Mouse (Mus musculus) cerebellum, postnatal 36 days (tissue): Measurements from ENCODE around the gene Gstm6.
"Not testable (repeated sequence)": the region's sequence is repeated elsewhere in the genome, so short reads cannot be mapped to it uniquely, and the experiment has no call there.

Experiments used
- DNase-seq, 2 experiments: peaks; one replicate each; pipeline ENCODE4 v3.0.0; 2021 to 2022; ENCODE audit warnings: mixed read lengths in 2 of 2

The Gstm6 gene

GRCm38 (mm10) chr3:107943239-107943990 lies at the start of gene Gstm6:
Gene Gstm6, minus strand, starts transcription at chr3:107943749.
- DNase-seq, result no peak

GRCm38 (mm10) chr3:107986041-107986562 lies 42.6 kb upstream of the Gstm6 start, which contains the start of gene Gstm2:
Gene Gstm2, minus strand, starts transcription at chr3:107986453.
- no peak for DNase-seq

- DNase-seq, result not testable (repeated sequence)
Measured at GRCm38 (mm10) chr3:107985141-107985540, 41.6 kb upstream of the Gstm6 start.

GRCm38 (mm10) chr3:107984471-107984870 lies 40.9 kb upstream of the Gstm6 start:
- DNase-seq, result no peak

GRCm38 (mm10) chr3:107983771-107984170 lies 40.2 kb upstream of the Gstm6 start:
- no peak for DNase-seq

- DNase-seq, result no peak
Measured at GRCm38 (mm10) chr3:107982726-107983125, 39.2 kb upstream of the Gstm6 start.

- DNase-seq, result no peak
Measured at GRCm38 (mm10) chr3:107981261-107981660, 37.7 kb upstream of the Gstm6 start.

GRCm38 (mm10) chr3:107977691-107978090 lies 34.1 kb upstream of the Gstm6 start:
- DNase-seq, result no peak

GRCm38 (mm10) chr3:107974237-107974636 lies 30.7 kb upstream of the Gstm6 start:
- DNase-seq, result no peak

- DNase-seq, result no peak
Measured at GRCm38 (mm10) chr3:107972070-107972469, 28.5 kb upstream of the Gstm6 start.

GRCm38 (mm10) chr3:107971101-107971500 lies 27.6 kb upstream of the Gstm6 start:
- not testable (repeated sequence) for DNase-seq

GRCm38 (mm10) chr3:107968724-107969395 lies 25.3 kb upstream of the Gstm6 start, which contains the start of gene Gstm3:
Gene Gstm3, minus strand, starts transcription at chr3:107969283.
- no peak for DNase-seq

- DNase-seq, result no peak
Measured at GRCm38 (mm10) chr3:107966631-107967030, 23.1 kb upstream of the Gstm6 start.

GRCm38 (mm10) chr3:107965592-107965991 lies 22.0 kb upstream of the Gstm6 start:
- DNase-seq, result no peak

- DNase-seq, result no peak
Measured at GRCm38 (mm10) chr3:107964656-107965308, 21.2 kb upstream of the Gstm6 start.

- DNase-seq, result no peak
Measured at GRCm38 (mm10) chr3:107964026-107964425, 20.5 kb upstream of the Gstm6 start.

- not testable (repeated sequence) for DNase-seq
Measured at GRCm38 (mm10) chr3:107955260-107955659, 11.7 kb upstream of the Gstm6 start.

- DNase-seq, result no peak
Measured at GRCm38 (mm10) chr3:107953906-107954305, 10.4 kb upstream of the Gstm6 start.

GRCm38 (mm10) chr3:107953328-107953755 lies 9.8 kb upstream of the Gstm6 start:
- DNase-seq, result peak; percentile 40 to 54

- no peak for DNase-seq
Measured at GRCm38 (mm10) chr3:107950531-107950930, 7.0 kb upstream of the Gstm6 start.

GRCm38 (mm10) chr3:107949461-107949860 lies 5.9 kb upstream of the Gstm6 start:
- DNase-seq, result not testable (repeated sequence)

- DNase-seq, result no peak
Measured at GRCm38 (mm10) chr3:107945729-107946128, 2.2 kb upstream of the Gstm6 start.

- no peak for DNase-seq
Measured at GRCm38 (mm10) chr3:107941261-107941660, 2.3 kb downstream of the Gstm6 start.
